33 mouse cellular contexts compared by ENCODE assay signal in the genomic region with DNA sequence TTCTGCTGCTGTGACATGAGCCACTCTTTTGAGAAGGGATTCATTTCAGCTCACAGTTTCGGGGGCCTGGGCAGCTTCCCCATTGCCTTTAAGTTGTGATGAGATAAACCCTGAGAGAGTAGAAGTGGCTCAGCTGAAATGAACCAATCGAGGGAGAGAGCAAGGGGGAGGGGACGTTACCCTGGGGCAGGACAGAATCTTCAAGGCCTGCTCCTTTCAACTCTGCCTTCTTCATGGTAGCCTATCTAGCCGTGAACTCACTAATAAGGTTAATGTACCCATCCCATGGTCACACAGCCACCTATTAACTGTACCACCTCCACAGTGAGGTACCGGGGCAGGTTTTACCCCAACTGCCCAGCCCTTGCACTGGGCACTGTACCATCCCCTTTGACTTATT.
"Had no signal": no experiment of that assay in that cellular context is flagged by ENCODE, and none has a peak within 500 bp of the region (broad histone marks: within the 10 kb centered on the region; RNA-seq: fewer than 3 reads in every experiment).

No protein-coding gene starts in this region.

- H3K4me3 ChIP-seq: heart, embryonic 13.5 days; heart, embryonic 15.5 days; hindbrain, embryonic 10.5 days; hindbrain, embryonic 12.5 days; hindbrain, embryonic 13.5 days; hindbrain, embryonic 15.5 days; kidney, embryonic 15.5 days; layer of hippocampus, adult 2 months; left cerebral cortex, adult 2 months had no signal

- H3K4me2 ChIP-seq: heart, embryonic 11.5 days; heart, embryonic 13.5 days; heart, embryonic 15.5 days; hindbrain, embryonic 12.5 days; hindbrain, embryonic 13.5 days; hindbrain, embryonic 14.5 days; hindbrain, embryonic 15.5 days; kidney, embryonic 15.5 days had no signal

- H3K4me1 ChIP-seq: heart, embryonic 13.5 days; heart, embryonic 15.5 days; hindbrain, embryonic 10.5 days; hindbrain, embryonic 12.5 days; hindbrain, embryonic 13.5 days; hindbrain, embryonic 15.5 days; kidney, embryonic 15.5 days had no signal

- DNase-seq: heart, postnatal 10 days; heart, postnatal 14 days; heart, postnatal 36 days; heart, postnatal 4 days; kidney, adult 11 months; kidney, adult 18-20 months; kidney, adult 2 months; kidney, adult 8-10 months; kidney, adult 9 months; kidney, postnatal 10 days; kidney, postnatal 14 days; kidney, postnatal 25 days; kidney, postnatal 36 days; kidney, postnatal 4 days; layer of hippocampus, adult 9-11 months; layer of hippocampus, postnatal 36 days had no signal

- H3K27me3 ChIP-seq: heart, embryonic 13.5 days; heart, embryonic 15.5 days; hindbrain, embryonic 12.5 days; hindbrain, embryonic 13.5 days; hindbrain, embryonic 15.5 days; kidney, embryonic 15.5 days had no signal

- H3K9ac ChIP-seq: heart, embryonic 13.5 days; heart, embryonic 15.5 days; hindbrain, embryonic 12.5 days; hindbrain, embryonic 13.5 days; hindbrain, embryonic 14.5 days; hindbrain, embryonic 15.5 days; kidney, embryonic 15.5 days had no signal

- H3K9me3 ChIP-seq: heart, embryonic 13.5 days; heart, embryonic 15.5 days; hindbrain, embryonic 10.5 days; hindbrain, embryonic 12.5 days; hindbrain, embryonic 13.5 days; hindbrain, embryonic 15.5 days; kidney, embryonic 15.5 days had no signal

- ATAC-seq: hindbrain, embryonic 16.5 days; hindbrain, postnatal 0 days; inflammation-experienced regulatory T-cells, adult 6 months; intestine, embryonic 16.5 days; intestine, postnatal 0 days had no signal

- H3K27ac ChIP-seq: heart, embryonic 13.5 days; heart, embryonic 15.5 days; hindbrain, embryonic 10.5 days; hindbrain, embryonic 12.5 days; hindbrain, embryonic 13.5 days; hindbrain, embryonic 14.5 days; hindbrain, embryonic 15.5 days; hindbrain, postnatal 0 days; kidney, embryonic 15.5 days; kidney, postnatal 0 days; layer of hippocampus, adult 2 months; left cerebral cortex, adult 2 months had no signal
